Mouse (Mus musculus) lung, postnatal 0 days (tissue): ENCODE data around the gene Afap1.

Experiments used
- CTCF ChIP-seq: IDR thresholded peaks from 2 replicates; pipeline ENCODE4 v1.5.1; 2016; ENCODE audit warnings: antibody characterized with exemption, mild to moderate bottlenecking
- EP300 ChIP-seq: IDR thresholded peaks from 2 replicates; pipeline ENCODE4 v1.6.1; 2016; ENCODE audit warnings: antibody characterized with exemption, mild to moderate bottlenecking, control low read depth

- TF ChIP-seq EP300: no peak
- no peak for TF ChIP-seq CTCF
These were observed 1.4 kb downstream of the Afap1 start for GRCm38 (mm10) chr5:35894295-35895047.
